Mouse (Mus musculus) G1E (cell line): Measurements from ENCODE around the gene Tank. TPM values are rescaled to one million over a fixed set of nuclear protein-coding genes. Genes with fewer than 3 reads are reported as not detected.

ENCODE experiments used
- ATAC-seq: 2 replicates; pipeline ENCODE4 v1.8.0; 2016; ENCODE audit warnings: mild to moderate bottlenecking; ENCODE audit not compliant: insufficient number of reproducible peaks, poor library complexity, low FRiP score, severe bottlenecking; ENCODE audit errors: extremely low read depth
- DNase-seq: peaks from one replicate; pipeline ENCODE4 v3.0.0; 2012; ENCODE audit warnings: low spot score
- H3K27me3 ChIP-seq: 2 replicates; pipeline ENCODE4 v1.6.1; 2012; ENCODE audit warnings: mild to moderate bottlenecking, low read length, inconsistent platforms; ENCODE audit not compliant: insufficient read depth
- H3K36me3 ChIP-seq: replicated peaks from 2 replicates; pipeline ENCODE3; 2012; ENCODE audit warnings: mild to moderate bottlenecking, inconsistent platforms
- H3K4me1 ChIP-seq: 2 replicates; pipeline ENCODE4 v1.6.1; 2012; ENCODE audit warnings: low read depth, low read length, inconsistent platforms, mixed read lengths; ENCODE audit not compliant: insufficient read depth
- H3K4me3 ChIP-seq: 2 replicates; pipeline ENCODE4 v1.5.1; 2012; ENCODE audit warnings: low read depth, mild to moderate bottlenecking, inconsistent platforms, low read length, moderate library complexity, mixed read lengths
- H3K9me3 ChIP-seq: replicated peaks from 2 replicates; pipeline ENCODE4 v1.6.1; 2012; ENCODE audit warnings: inconsistent platforms
- CTCF ChIP-seq: IDR thresholded peaks from 2 replicates; pipeline ENCODE4 v1.5.1; 2012; ENCODE audit warnings: low read depth, low read length, inconsistent platforms, mixed read lengths
- GATA1 ChIP-seq: IDR thresholded peaks from 2 replicates; pipeline ENCODE4 v1.6.1; 2012; ENCODE audit warnings: borderline replicate concordance, low read length, inconsistent platforms, mixed read lengths
- GATA2 ChIP-seq: IDR thresholded peaks from 2 replicates; pipeline ENCODE4 v1.6.1; 2012; ENCODE audit warnings: low read depth, low read length, inconsistent platforms, borderline replicate concordance
- POLR2AphosphoS5 ChIP-seq: IDR thresholded peaks from 2 replicates; pipeline ENCODE4 v1.6.1; 2012; ENCODE audit warnings: low read depth, low read length, inconsistent platforms; ENCODE audit not compliant: insufficient replicate concordance
- TAL1 ChIP-seq: conservative IDR thresholded peaks from 2 replicates; pipeline ENCODE4 v1.6.1; 2012; ENCODE audit warnings: low read depth, low read length, inconsistent platforms, mixed read lengths
- polyA plus RNA-seq: library from polyadenylated mRNA; stranded (reverse); fragments of >175 nt; gene quantifications from 2 replicates; pipeline ENCODE4 v1.2.3, GENCODE M21; 2012
- total RNA-seq, 2 experiments: library from RNA; stranded (forward) in 1 of 2; stranded (reverse) in 1 of 2; fragments of 200-1000 nt in 1 of 2; fragments of >200 nt in 1 of 2; fragmentation: Nextera tagmentation in 1 of 2; gene quantifications; 2 replicates each; pipeline ENCODE4 v1.2.3; 2014 to 2017

The Tank gene
- total and polyA plus RNA-seq, 3 experiments = 4.6 to 126 (median 102) TPM

DNA sequence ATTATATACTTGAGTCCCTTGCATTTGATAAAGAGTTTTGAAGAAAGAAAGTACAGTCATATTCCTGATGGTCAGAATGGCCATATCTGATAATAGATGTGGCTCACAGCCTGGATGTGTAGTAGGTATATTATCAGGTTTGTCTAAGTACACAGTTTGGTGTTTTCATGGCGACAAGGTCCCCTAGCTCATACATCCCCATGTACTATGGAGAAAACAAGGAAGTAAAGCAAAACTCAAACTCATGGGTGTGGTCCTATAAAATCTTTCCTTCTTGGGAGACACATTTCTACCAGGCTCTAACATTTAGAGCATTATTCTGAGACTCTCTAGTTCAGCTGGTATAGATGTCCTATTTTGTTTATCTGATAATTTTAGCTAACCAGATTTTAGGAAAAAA is 21.3 kb downstream of the Tank start:
- TF ChIP-seq GATA1 = no peak
- TF ChIP-seq TAL1 = no peak
- TF ChIP-seq CTCF = no peak
- TF ChIP-seq POLR2AphosphoS5 = no peak
- TF ChIP-seq GATA2 = no peak
- no peak for DNase-seq

DNA sequence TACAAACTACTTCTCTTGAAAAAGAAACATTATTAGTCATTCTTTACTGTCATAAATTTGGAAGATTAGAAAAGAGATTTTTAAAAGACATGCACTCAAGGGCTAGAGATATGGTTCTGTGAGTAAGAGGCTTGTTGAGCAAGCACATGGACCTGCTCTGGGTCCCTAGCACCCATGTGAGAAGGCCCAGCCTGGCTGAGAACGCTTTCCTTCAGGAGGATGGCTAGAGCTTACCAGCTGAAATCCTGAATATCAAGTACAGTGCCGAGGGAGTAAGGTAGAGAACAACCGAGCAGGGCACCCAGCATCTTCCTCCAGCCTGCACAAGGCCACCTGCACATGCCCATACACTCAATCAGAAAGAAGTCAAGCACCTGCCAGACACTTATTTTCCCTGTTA is 25.1 kb downstream of the Tank start:
- no peak for DNase-seq

More for the DNA sequence above, 21.3 kb downstream of the Tank start:
- H3K9me3 ChIP-seq = no peaks in the 10 kb centered on the region
- no peak overlapping the region for H3K4me3 ChIP-seq
- peaks cover 42% of the 10 kb centered on the region for H3K36me3 ChIP-seq
- ATAC-seq = no peak
- peaks cover 21% of the 10 kb centered on the region for H3K4me1 ChIP-seq
- no peaks in the 10 kb centered on the region for H3K27me3 ChIP-seq

DNA sequence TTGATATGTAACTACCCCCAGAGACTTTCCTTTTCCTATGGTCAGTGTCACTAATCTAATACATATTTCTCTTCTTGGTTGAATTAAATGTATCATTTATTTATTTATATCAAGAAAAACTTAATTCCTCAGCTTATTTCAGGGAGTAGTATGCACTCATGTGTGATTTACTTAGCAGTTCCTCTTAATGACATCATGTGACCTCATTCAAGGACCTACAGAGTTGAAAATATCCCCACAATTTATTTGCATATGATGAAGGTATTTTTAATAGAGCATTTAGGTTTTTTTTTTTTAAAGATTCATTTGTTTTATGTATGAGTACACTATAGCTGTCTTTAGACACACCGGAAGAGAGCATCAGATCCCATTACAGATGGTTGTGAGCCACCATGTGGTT is 28.6 kb downstream of the Tank start:
- H3K4me1 ChIP-seq = peaks cover 5% of the 10 kb centered on the region; the same call in 1 of the 2 replicates
- ATAC-seq (no peak), DNase-seq (no peak)
- no peak overlapping the region for H3K4me3 ChIP-seq
- TF ChIP-seq GATA1 (no peak), POLR2AphosphoS5 (no peak), GATA2 (no peak), TAL1 (no peak), CTCF (no peak)
- H3K9me3 ChIP-seq = no peaks in the 10 kb centered on the region
- no peaks in the 10 kb centered on the region for H3K27me3 ChIP-seq
- peaks cover 38% of the 10 kb centered on the region for H3K36me3 ChIP-seq

More for the DNA sequence above, 25.1 kb downstream of the Tank start:
- no peak overlapping the region for H3K4me3 ChIP-seq
- peaks cover 31% of the 10 kb centered on the region for H3K36me3 ChIP-seq
- H3K9me3 ChIP-seq = no peaks in the 10 kb centered on the region
- no peaks in the 10 kb centered on the region for H3K27me3 ChIP-seq
- peaks cover 6% of the 10 kb centered on the region for H3K4me1 ChIP-seq
- TF ChIP-seq GATA2 (no peak), GATA1 (no peak), CTCF (no peak), TAL1 (no peak), POLR2AphosphoS5 (no peak)
- ATAC-seq = no peak

DNA sequence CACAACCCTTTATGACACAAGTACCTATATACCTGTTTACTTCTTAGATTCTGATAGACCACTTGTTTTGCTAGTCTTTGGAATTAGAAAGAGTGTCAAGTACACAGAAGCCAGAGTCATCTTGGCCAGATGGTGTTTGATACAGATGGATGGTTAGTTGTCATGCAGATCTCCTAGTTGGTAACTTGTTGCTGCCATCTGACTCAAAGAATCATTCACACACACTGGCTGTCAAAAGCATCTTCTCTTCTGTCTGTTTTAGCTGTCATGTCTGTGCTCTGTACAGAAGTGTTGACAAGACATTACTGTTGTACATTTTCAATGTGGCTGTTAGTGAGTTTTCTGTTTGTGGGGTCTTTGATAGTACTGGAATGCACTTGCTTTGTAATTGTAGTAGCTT is 45.6 kb downstream of the Tank start:
- H3K4me3 ChIP-seq = no peak overlapping the region
- H3K9me3 ChIP-seq = no peaks in the 10 kb centered on the region
- ATAC-seq (no peak), DNase-seq (no peak)
- no peaks in the 10 kb centered on the region for H3K4me1 ChIP-seq
- no peaks in the 10 kb centered on the region for H3K27me3 ChIP-seq
- TF ChIP-seq CTCF = no peak
- TF ChIP-seq POLR2AphosphoS5 = no peak
- TF ChIP-seq GATA2 = no peak
- TF ChIP-seq TAL1 = no peak
- no peak for TF ChIP-seq GATA1
- peaks cover 59% of the 10 kb centered on the region for H3K36me3 ChIP-seq

DNA sequence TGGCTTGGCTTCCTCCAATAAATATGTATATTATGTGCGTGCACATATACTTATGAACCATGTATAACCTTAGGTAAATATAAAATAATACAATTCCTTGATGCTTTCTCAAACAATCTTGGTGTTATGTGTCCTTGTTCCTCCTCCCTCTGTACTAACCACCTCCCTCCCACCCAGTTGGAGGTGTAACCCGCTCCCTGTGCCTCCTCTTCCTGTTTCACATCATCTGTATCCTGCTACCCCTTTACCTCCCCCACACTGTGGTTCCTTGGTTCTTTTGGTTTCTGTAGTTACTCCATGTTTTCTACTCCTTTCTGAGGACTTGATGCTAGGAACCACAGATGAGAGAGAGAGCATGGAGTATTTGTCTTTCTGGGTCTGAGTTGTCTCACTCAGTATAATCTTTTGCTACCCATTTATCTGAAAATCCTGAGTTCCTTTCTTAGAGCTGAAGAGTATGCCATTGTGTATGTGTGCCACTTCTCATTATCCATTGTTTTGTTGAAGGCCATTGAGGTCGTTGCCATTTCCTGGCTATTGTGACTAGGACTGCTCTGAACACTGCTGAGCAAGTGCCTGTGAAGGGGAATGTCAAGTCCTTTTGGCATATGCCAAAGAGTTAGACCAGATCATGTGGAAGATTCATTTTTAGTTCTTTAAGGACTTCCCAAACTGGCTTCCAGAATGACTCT is 52.6 kb downstream of the Tank start:
- TF ChIP-seq GATA1 (no peak), POLR2AphosphoS5 (no peak), TAL1 (no peak), GATA2 (no peak), CTCF (no peak)
- H3K9me3 ChIP-seq = no peaks in the 10 kb centered on the region
- DNase-seq = no peak
- H3K4me1 ChIP-seq = no peaks in the 10 kb centered on the region
- H3K4me3 ChIP-seq = no peak overlapping the region
- peaks cover 63% of the 10 kb centered on the region for H3K36me3 ChIP-seq
- ATAC-seq = no peak
- no peaks in the 10 kb centered on the region for H3K27me3 ChIP-seq

DNA sequence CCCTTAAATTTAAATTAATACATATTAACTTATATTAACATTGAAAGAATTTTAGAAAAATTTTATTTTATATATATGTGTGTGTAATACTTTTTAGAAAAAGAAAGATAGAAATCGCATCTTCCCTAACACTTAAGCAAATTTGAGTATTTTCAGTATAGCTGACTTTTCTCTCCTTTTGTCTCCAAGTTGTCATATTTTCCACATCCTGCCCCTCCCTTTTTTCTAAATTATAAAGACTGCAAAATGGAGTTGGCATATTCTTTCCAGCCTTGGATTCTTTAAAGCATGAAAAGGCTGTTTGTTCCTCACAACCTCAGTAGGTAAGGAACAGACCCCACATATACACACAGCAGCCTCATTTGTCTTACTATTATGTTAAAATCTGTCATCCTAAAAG is 56.7 kb downstream of the Tank start:
- ATAC-seq (no peak), DNase-seq (no peak)
- Histone ChIP-seq H3K36me3 (peaks cover 56% of the 10 kb centered on the region), H3K27me3 (no peaks in the 10 kb centered on the region), H3K9me3 (no peaks in the 10 kb centered on the region), H3K4me3 (no peak overlapping the region), H3K4me1 (no peaks in the 10 kb centered on the region)
- TF ChIP-seq TAL1 = no peak
- TF ChIP-seq GATA2 = no peak
- no peak for TF ChIP-seq POLR2AphosphoS5
- TF ChIP-seq CTCF = no peak
- no peak for TF ChIP-seq GATA1
